Mouse (Mus musculus): ENCODE measurements around the gene 4931422A03Rik. TPM values are rescaled to one million over a fixed set of nuclear protein-coding genes. Genes with fewer than 3 reads are reported as not detected.
"Not testable (repeated sequence)": the region's sequence is repeated elsewhere in the genome, so short reads cannot be mapped to it uniquely, and the experiment has no call there.

4931422A03Rik gene
- polyA plus RNA-seq (2015; fragmentation: Nextera tagmentation; extraction: Ambion mirVana), result 2.0 and 2.2 TPM in 2 replicates

DNA sequence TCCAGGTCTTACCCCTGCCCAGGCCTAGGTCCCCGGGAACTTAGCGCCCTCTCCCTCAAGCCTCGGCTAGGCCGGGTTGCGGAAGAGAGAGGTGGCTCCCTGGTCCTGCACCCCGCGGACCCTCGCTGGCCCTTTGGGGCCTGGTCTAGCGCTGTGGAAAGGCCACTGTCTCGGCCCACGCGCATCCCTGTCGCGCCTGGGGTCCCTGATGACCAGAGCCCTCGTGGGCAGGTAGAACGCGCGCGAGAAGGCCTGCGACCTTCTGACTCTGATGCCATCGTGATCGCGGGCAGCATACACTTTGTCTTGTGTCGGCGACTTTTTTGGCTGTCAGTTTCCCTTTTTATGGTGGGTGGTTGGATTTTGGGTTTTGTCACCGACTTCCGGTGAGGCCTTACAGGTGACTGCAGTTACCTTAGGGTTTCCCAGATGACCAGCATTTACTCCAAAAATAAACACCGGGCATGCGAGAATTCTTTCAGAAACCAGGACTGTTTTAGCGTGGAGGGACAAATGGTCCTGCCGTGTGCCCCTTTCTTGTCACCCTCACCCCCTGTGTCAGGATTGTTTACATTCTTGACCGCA is at the start of gene 4931422A03Rik:
Gene 4931422A03Rik, minus strand, starts transcription at position 223 of the 585 bp plus-strand sequence.
- Histone ChIP-seq H3K27me3 (ENCODE audit: control insufficient read depth, insufficient read depth, low read length) (no peaks in the 10 kb centered on the region), H3K27ac (ENCODE audit: low read length) (peak within 1 kb of the TSS; percentile 59), H3K4me3 (replicated peaks; ENCODE audit: low read length) (peak within 1 kb of the TSS; percentile 98), H3K4me1 (ENCODE audit: control insufficient read depth, insufficient read depth, low read length) (peaks cover 19% of the 10 kb centered on the region), H3K36me3 (ENCODE audit: control insufficient read depth, insufficient read depth, low read length) (no peaks in the 10 kb centered on the region), H3K4me2 (ENCODE audit: low read depth, low read length) (peak within 1 kb of the TSS; percentile 94), H3K9ac (ENCODE audit: low read length) (peak within 1 kb of the TSS; percentile 96), H3K9me3 (replicated peaks; ENCODE audit: control insufficient read depth, low read length) (no peaks in the 10 kb centered on the region)
- WGBS, result under 1% methylated on average over 32 of the region's 32 CpGs
- peak; percentile 59 for ATAC-seq (ENCODE audit: insufficient read depth, low FRiP score)

- Histone ChIP-seq H3K27me3 (ENCODE audit: control insufficient read depth, insufficient read depth, low read length) (no peaks in the 10 kb centered on the region), H3K4me3 (replicated peaks; ENCODE audit: low read length) (peak within 1 kb of the TSS; percentile 51), H3K9me3 (replicated peaks; ENCODE audit: control insufficient read depth, low read length) (no peaks in the 10 kb centered on the region), H3K36me3 (ENCODE audit: control insufficient read depth, insufficient read depth, low read length) (no peaks in the 10 kb centered on the region), H3K4me1 (ENCODE audit: control insufficient read depth, insufficient read depth, low read length) (no peaks in the 10 kb centered on the region), H3K4me2 (ENCODE audit: low read depth, low read length) (peak within 1 kb of the TSS; percentile 55), H3K27ac (ENCODE audit: low read length) (no peak within 1 kb of the TSS; the same call in 1 of the 2 replicates), H3K9ac (ENCODE audit: low read length) (peak within 1 kb of the TSS; percentile 64)
- WGBS, result 9% methylated on average over 13 of the region's 13 CpGs
- peak; percentile 87 for ATAC-seq (ENCODE audit: insufficient read depth, low FRiP score)
Observed at GRCm38 (mm10) chr2:104069704-104070185, 41.6 kb upstream of the 4931422A03Rik start, which contains the start of gene Cd59b. TSS of gene Cd59b (plus strand) at chr2:104069849.

- WGBS, result 78% methylated on average over 7 of the region's 7 CpGs
- H3K4me2 ChIP-seq (ENCODE audit: low read depth, low read length), result not testable (repeated sequence)
Observed at GRCm38 (mm10) chr2:104068450-104068849, 40.3 kb upstream of the 4931422A03Rik start, which contains the start of gene Gm10799. TSS of gene Gm10799 (minus strand) at chr2:104068550.

DNA sequence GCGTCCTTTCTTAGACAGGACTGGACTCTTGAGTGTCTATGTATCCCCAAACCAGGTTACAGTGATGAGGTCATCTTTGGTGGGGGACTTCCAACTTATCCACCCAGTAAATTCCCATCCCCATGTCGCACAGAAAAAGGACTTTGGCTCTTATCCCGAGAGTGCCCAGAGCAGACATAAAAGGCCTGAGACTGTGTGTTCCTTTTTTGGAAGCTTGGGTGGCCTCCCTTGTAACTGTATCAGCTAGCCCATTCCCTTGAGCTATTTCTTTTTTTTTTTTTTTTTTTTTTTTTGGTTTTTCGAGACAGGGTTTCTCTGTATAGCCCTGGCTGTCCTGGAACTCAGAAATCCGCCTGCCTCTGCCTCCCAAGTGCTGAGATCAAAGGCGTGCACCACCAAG is 37.4 kb upstream of the 4931422A03Rik start, which contains the start of gene Gm10912:
Gene Gm10912, plus strand, starts transcription at position 301 of the 400 bp plus-strand sequence.
- H3K4me1 ChIP-seq (ENCODE audit: control insufficient read depth, insufficient read depth, low read length); H3K4me3 ChIP-seq (replicated peaks; ENCODE audit: low read length); H3K9ac ChIP-seq (ENCODE audit: low read length); H3K27me3 ChIP-seq (ENCODE audit: control insufficient read depth, insufficient read depth, low read length); H3K4me2 ChIP-seq (ENCODE audit: low read depth, low read length); ATAC-seq (ENCODE audit: insufficient read depth, low FRiP score); H3K9me3 ChIP-seq (replicated peaks; ENCODE audit: control insufficient read depth, low read length); H3K27ac ChIP-seq (ENCODE audit: low read length); H3K36me3 ChIP-seq (ENCODE audit: control insufficient read depth, insufficient read depth, low read length): not testable (repeated sequence)
- WGBS, result 92% methylated on average over 6 of the region's 6 CpGs

More at GRCm38 (mm10) chr2:104068450-104068849, 40.3 kb upstream of the 4931422A03Rik start, which contains the start of gene Gm10799:
- H3K4me1 ChIP-seq (ENCODE audit: control insufficient read depth, insufficient read depth, low read length); H3K27ac ChIP-seq (ENCODE audit: low read length); H3K36me3 ChIP-seq (ENCODE audit: control insufficient read depth, insufficient read depth, low read length); H3K9ac ChIP-seq (ENCODE audit: low read length); H3K9me3 ChIP-seq (replicated peaks; ENCODE audit: control insufficient read depth, low read length); ATAC-seq (ENCODE audit: insufficient read depth, low FRiP score); H3K27me3 ChIP-seq (ENCODE audit: control insufficient read depth, insufficient read depth, low read length); H3K4me3 ChIP-seq (replicated peaks; ENCODE audit: low read length): not testable (repeated sequence)

GRCm38 (mm10) chr2:104064152-104064551 is 36.0 kb upstream of the 4931422A03Rik start:
- 73% methylated on average over 2 of the region's 2 CpGs for WGBS
- Histone ChIP-seq H3K4me2 (ENCODE audit: low read depth, low read length) (no peak overlapping the region), H3K4me1 (ENCODE audit: control insufficient read depth, insufficient read depth, low read length) (no peaks in the 10 kb centered on the region), H3K27ac (ENCODE audit: low read length) (no peak overlapping the region), H3K27me3 (ENCODE audit: control insufficient read depth, insufficient read depth, low read length) (no peaks in the 10 kb centered on the region), H3K9ac (ENCODE audit: low read length) (no peak overlapping the region), H3K4me3 (replicated peaks; ENCODE audit: low read length) (no peak overlapping the region), H3K9me3 (replicated peaks; ENCODE audit: control insufficient read depth, low read length) (no peaks in the 10 kb centered on the region), H3K36me3 (ENCODE audit: control insufficient read depth, insufficient read depth, low read length) (peaks cover 6% of the 10 kb centered on the region; the same call in 1 of the 2 replicates)
- ATAC-seq (ENCODE audit: insufficient read depth, low FRiP score), result no peak

- Histone ChIP-seq H3K27me3 (ENCODE audit: control insufficient read depth, insufficient read depth, low read length) (no peaks in the 10 kb centered on the region), H3K36me3 (ENCODE audit: control insufficient read depth, insufficient read depth, low read length) (peaks cover 6% of the 10 kb centered on the region; the same call in 1 of the 2 replicates), H3K9me3 (replicated peaks; ENCODE audit: control insufficient read depth, low read length) (no peaks in the 10 kb centered on the region), H3K9ac (ENCODE audit: low read length) (no peak overlapping the region), H3K4me2 (ENCODE audit: low read depth, low read length) (no peak overlapping the region), H3K4me1 (ENCODE audit: control insufficient read depth, insufficient read depth, low read length) (no peaks in the 10 kb centered on the region), H3K27ac (ENCODE audit: low read length) (no peak overlapping the region), H3K4me3 (replicated peaks; ENCODE audit: low read length) (no peak overlapping the region)
- no peak for ATAC-seq (ENCODE audit: insufficient read depth, low FRiP score)
Observed at GRCm38 (mm10) chr2:104062665-104063064, 34.5 kb upstream of the 4931422A03Rik start.

DNA sequence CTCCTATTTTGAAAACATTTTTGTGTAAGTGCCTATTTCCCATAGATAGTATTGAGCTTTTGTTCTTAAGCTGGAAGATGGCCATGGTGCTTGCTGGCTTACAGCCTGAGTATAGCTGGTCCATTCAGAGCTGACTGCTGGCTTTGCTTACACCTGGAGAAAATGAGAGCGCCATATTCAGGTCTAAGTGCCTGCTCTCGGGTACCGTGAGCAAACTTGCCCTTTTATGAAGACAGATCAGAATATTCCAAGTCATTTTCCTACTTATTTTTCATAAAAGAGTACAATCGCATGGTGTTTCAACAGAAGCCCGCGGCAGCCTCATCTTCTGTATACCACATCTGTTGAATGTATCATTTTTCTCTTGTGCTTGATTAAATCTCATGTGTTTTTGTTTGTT is 32.8 kb upstream of the 4931422A03Rik start:
- ATAC-seq (ENCODE audit: insufficient read depth, low FRiP score), result no peak
- Histone ChIP-seq H3K27ac (ENCODE audit: low read length) (no peak overlapping the region), H3K4me2 (ENCODE audit: low read depth, low read length) (no peak overlapping the region), H3K9ac (ENCODE audit: low read length) (no peak overlapping the region), H3K9me3 (replicated peaks; ENCODE audit: control insufficient read depth, low read length) (no peaks in the 10 kb centered on the region), H3K36me3 (ENCODE audit: control insufficient read depth, insufficient read depth, low read length) (peaks cover 6% of the 10 kb centered on the region; the same call in 1 of the 2 replicates), H3K27me3 (ENCODE audit: control insufficient read depth, insufficient read depth, low read length) (no peaks in the 10 kb centered on the region), H3K4me1 (ENCODE audit: control insufficient read depth, insufficient read depth, low read length) (no peaks in the 10 kb centered on the region), H3K4me3 (replicated peaks; ENCODE audit: low read length) (no peak overlapping the region)
- WGBS, result 92% methylated on average over 6 of the region's 6 CpGs

- Histone ChIP-seq H3K9me3 (replicated peaks; ENCODE audit: control insufficient read depth, low read length) (no peaks in the 10 kb centered on the region), H3K36me3 (ENCODE audit: control insufficient read depth, insufficient read depth, low read length) (peaks cover 6% of the 10 kb centered on the region; the same call in 1 of the 2 replicates), H3K9ac (ENCODE audit: low read length) (no peak overlapping the region), H3K4me1 (ENCODE audit: control insufficient read depth, insufficient read depth, low read length) (no peaks in the 10 kb centered on the region), H3K27ac (ENCODE audit: low read length) (no peak overlapping the region), H3K4me2 (ENCODE audit: low read depth, low read length) (no peak overlapping the region), H3K4me3 (replicated peaks; ENCODE audit: low read length) (no peak overlapping the region), H3K27me3 (ENCODE audit: control insufficient read depth, insufficient read depth, low read length) (no peaks in the 10 kb centered on the region)
- no peak for ATAC-seq (ENCODE audit: insufficient read depth, low FRiP score)
- 63% methylated on average over 10 of the region's 10 CpGs for WGBS
Observed at GRCm38 (mm10) chr2:104059786-104060185, 31.6 kb upstream of the 4931422A03Rik start.

DNA sequence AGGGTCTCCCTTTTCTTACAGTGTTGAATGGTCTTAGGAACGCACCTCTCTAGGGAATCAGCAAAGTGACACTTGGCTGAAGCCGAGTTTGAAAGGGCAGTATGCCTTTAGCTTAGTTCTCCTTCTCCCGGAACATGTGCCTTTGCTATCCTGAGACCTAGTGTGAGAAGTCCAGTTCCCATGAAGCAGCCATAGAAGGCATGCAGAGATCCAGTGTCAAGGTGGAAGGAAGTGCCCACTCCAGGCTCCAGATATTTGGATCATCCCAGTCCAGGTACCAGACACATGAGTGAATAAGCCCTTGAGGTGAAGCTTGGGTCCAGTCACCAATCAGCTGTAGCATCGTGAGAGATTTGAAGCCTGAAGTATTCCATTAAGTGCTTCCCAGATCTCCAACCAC is 30.8 kb upstream of the 4931422A03Rik start:
- Histone ChIP-seq H3K9ac (ENCODE audit: low read length) (no peak overlapping the region), H3K27ac (ENCODE audit: low read length) (no peak overlapping the region), H3K4me3 (replicated peaks; ENCODE audit: low read length) (no peak overlapping the region), H3K4me2 (ENCODE audit: low read depth, low read length) (no peak overlapping the region), H3K27me3 (ENCODE audit: control insufficient read depth, insufficient read depth, low read length) (no peaks in the 10 kb centered on the region), H3K9me3 (replicated peaks; ENCODE audit: control insufficient read depth, low read length) (no peaks in the 10 kb centered on the region), H3K36me3 (ENCODE audit: control insufficient read depth, insufficient read depth, low read length) (peaks cover 6% of the 10 kb centered on the region; the same call in 1 of the 2 replicates), H3K4me1 (ENCODE audit: control insufficient read depth, insufficient read depth, low read length) (no peaks in the 10 kb centered on the region)
- ATAC-seq (ENCODE audit: insufficient read depth, low FRiP score), result no peak
- WGBS, result 94% methylated on average over 4 of the region's 4 CpGs
